Mouse (Mus musculus) heart, adult 2 months (tissue): ENCODE measurements around the gene Dalrd3.

ENCODE experiments used
- CTCF ChIP-seq: fragments of 200-600 bp; IDR thresholded peaks from 2 replicates; pipeline ENCODE4 v1.8.1; 2022; ENCODE audit warnings: antibody characterized with exemption, mild to moderate bottlenecking, moderate library complexity
- EP300 ChIP-seq: fragments of 200-500 bp; IDR thresholded peaks from 2 replicates; pipeline ENCODE4 v1.6.1; 2011; ENCODE audit warnings: low read depth, low read length, control low read depth; ENCODE audit not compliant: insufficient read depth
- POLR2A ChIP-seq: fragments of 200-500 bp; IDR thresholded peaks from 2 replicates; pipeline ENCODE4 v1.6.1; 2011; ENCODE audit warnings: mild to moderate bottlenecking, low read depth, low read length, control low read depth; ENCODE audit not compliant: insufficient read depth

DNA sequence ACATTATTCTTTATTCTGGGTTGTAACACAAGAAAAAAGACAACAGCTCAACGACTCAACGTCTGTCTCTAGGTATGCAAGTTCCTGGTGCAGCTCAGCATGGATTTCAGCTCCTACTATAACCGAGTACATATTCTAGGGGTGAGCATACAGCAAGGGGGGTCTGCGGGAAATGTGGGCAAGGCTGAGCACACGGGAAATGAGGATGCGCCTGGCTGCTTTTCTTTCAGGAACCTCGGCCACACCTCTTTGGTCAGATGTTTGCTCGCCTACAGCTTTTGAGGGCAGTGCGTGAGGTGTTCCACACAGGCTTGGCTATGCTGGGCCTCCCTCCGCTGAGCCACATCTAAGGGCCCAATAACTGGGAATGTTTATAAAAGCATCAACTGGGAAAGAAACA lies 2.6 kb downstream of the Dalrd3 start:
- no peak for TF ChIP-seq CTCF
- no peak for TF ChIP-seq POLR2A
- TF ChIP-seq EP300, result no peak
